Mouse (Mus musculus) liver, postnatal 0 days (tissue): ENCODE results near the gene Acer3.

Experiments
- CTCF ChIP-seq: sonication (generic); IDR thresholded peaks from 2 replicates; pipeline ENCODE4 v1.5.1; 2016; ENCODE audit warnings: antibody characterized with exemption, low read depth
- EP300 ChIP-seq: IDR thresholded peaks from 2 replicates; pipeline ENCODE4 v1.6.1; 2016; ENCODE audit warnings: antibody characterized with exemption, low read depth, mild to moderate bottlenecking

DNA sequence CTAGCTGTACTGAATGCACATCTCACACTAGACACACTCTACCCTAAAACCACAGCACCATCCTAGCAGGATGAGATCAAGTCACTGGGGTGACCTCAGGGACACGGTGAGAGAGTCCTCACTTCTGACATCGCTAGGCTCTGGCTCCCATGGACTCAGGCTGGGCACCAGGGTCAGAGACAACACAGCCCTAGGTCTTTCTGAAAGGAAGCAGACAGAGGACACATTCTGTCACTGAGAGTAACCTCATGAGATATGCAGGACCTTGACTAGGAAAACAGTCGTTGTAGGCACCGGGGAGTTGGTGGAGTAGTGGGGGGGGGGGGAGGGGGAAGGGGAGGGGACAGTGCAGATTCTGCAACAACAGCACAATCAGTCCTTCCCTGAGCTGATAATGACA is 147.6 kb downstream of the Acer3 start:
- TF ChIP-seq CTCF (no peak), EP300 (no peak)
